ENCODE assay signal across 11 mouse cellular contexts in the genomic region with DNA sequence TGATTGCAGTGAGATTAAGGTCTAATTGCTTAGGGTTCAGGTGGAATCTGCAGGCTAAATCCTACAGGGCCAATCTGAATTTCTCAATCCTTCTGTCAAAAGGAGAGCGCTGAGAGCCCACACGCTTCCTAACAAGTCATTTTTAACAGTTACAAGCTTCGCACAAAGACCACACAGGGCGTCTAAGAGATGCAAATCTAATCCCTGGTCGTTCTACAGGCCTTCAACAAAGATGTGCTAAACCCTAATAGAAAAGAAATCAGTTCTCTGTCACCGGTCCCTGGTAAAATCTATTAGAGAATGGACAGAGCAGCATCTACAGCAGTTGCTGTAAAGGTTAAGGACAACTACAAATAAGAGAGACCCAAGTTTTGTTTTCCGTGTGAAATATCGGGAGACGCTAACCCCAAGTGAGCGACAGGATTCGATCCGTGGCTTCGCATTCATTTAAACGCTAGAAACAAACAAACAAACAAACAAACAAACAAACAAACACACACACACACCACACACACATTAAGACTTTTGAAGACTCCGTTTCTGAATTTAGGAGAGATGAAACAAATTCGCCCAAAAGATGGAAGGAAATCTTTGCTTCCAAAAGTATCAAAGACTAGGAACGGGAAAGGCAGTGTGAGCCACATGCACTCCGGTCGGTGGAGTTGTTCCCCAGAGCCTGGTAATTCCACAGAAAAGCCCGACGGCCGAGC. TPM values are rescaled to one million over a fixed set of nuclear protein-coding genes. Genes with fewer than 3 reads are reported as not detected.
A peak's percentile ranks its signal among the peaks of the same experiment; 100 is the strongest.
DNase-seq lines count a peak whose midpoint lies in the region; ATAC-seq and TF ChIP-seq lines count a peak whose summit lies in the region.
"Had no signal": no experiment of that assay in that cellular context is flagged by ENCODE, and none has a peak within 500 bp of the region (broad histone marks: within the 10 kb centered on the region; RNA-seq: fewer than 3 reads in every experiment).

No protein-coding gene starts in this region.

- intact Hi-C loops in heart, postnatal 10 days (cut with DNase I): no loop called here

- no peaks in the 10 kb centered on the region for H3K36me3 ChIP-seq in heart, embryonic 12.5 days
- H3K36me3 ChIP-seq in midbrain, embryonic 10.5 days: no peaks in the 10 kb centered on the region
- H3K36me3 ChIP-seq in midbrain, postnatal 0 days (ENCODE audit: insufficient read depth, low read length): no peaks in the 10 kb centered on the region
- no peaks in the 10 kb centered on the region for H3K36me3 ChIP-seq in forebrain, embryonic 11.5 days (ENCODE audit: control insufficient read depth, insufficient read depth, low read length)
- H3K36me3 ChIP-seq in midbrain, embryonic 13.5 days: no peaks in the 10 kb centered on the region

- no peak for ATAC-seq in heart, embryonic 12.5 days (ENCODE audit: insufficient number of reproducible peaks, low FRiP score)
- ATAC-seq in midbrain, postnatal 0 days (ENCODE audit: low FRiP score): no peak
- 0 out of 2 replicates have a peak, but pooled peaks have one; percentile 24 for ATAC-seq in forebrain, embryonic 11.5 days (replicated peaks; ENCODE audit: low FRiP score)
- no peak for ATAC-seq in midbrain, embryonic 13.5 days
- ATAC-seq in megakaryocyte-erythroid progenitor cell, adult 5-6 weeks (replicated peaks; ENCODE audit: low FRiP score, low TSS enrichment, poor library complexity, severe bottlenecking): no peak
- ATAC-seq: Patski had no signal

- H3K4me3 ChIP-seq in heart, embryonic 12.5 days: peak overlapping the region; percentile 33
- H3K4me3 ChIP-seq in midbrain, embryonic 10.5 days: peak overlapping the region; percentile 44
- H3K4me3 ChIP-seq in midbrain, postnatal 0 days (ENCODE audit: low read depth, low read length): no peak overlapping the region
- peak overlapping the region; percentile 20; the same call in 1 of the 2 replicates for H3K4me3 ChIP-seq in forebrain, embryonic 11.5 days (ENCODE audit: low read depth, low read length)
- H3K4me3 ChIP-seq in midbrain, embryonic 13.5 days (replicated peaks): peak overlapping the region; percentile 20

- H3K4me1 ChIP-seq in heart, embryonic 12.5 days (replicated peaks): peaks cover 6% of the 10 kb centered on the region
- H3K4me1 ChIP-seq in midbrain, embryonic 10.5 days: peaks cover 38% of the 10 kb centered on the region
- H3K4me1 ChIP-seq in midbrain, postnatal 0 days (ENCODE audit: insufficient read depth, low read length): no peaks in the 10 kb centered on the region
- peaks cover 4% of the 10 kb centered on the region; the same call in 1 of the 2 replicates for H3K4me1 ChIP-seq in forebrain, embryonic 11.5 days (replicated peaks; ENCODE audit: control insufficient read depth, insufficient read depth, low read length)
- peaks cover 13% of the 10 kb centered on the region for H3K4me1 ChIP-seq in midbrain, embryonic 13.5 days (replicated peaks)

- H3K9me3 ChIP-seq in heart, embryonic 12.5 days (replicated peaks): no peaks in the 10 kb centered on the region
- no peaks in the 10 kb centered on the region for H3K9me3 ChIP-seq in midbrain, embryonic 10.5 days (replicated peaks)
- H3K9me3 ChIP-seq in midbrain, postnatal 0 days (ENCODE audit: low read length): no peaks in the 10 kb centered on the region
- H3K9me3 ChIP-seq in forebrain, embryonic 11.5 days (ENCODE audit: control insufficient read depth, low read length): no peaks in the 10 kb centered on the region
- no peaks in the 10 kb centered on the region for H3K9me3 ChIP-seq in midbrain, embryonic 13.5 days

- 1% methylated on average over 22 of the region's 22 CpGs for WGBS in heart, embryonic 12.5 days
- under 1% methylated on average over 22 of the region's 22 CpGs for WGBS in midbrain, embryonic 10.5 days
- 1% methylated on average over 22 of the region's 22 CpGs for WGBS in midbrain, postnatal 0 days
- WGBS in forebrain, embryonic 11.5 days: under 1% methylated on average over 22 of the region's 22 CpGs
- WGBS in midbrain, embryonic 13.5 days: under 1% methylated on average over 22 of the region's 22 CpGs

- peak overlapping the region; percentile 56 for H3K4me2 ChIP-seq in heart, embryonic 12.5 days
- no peak overlapping the region for H3K4me2 ChIP-seq in midbrain, postnatal 0 days (ENCODE audit: low read depth, low read length, poor library complexity, severe bottlenecking)
- peak overlapping the region; percentile 40 for H3K4me2 ChIP-seq in forebrain, embryonic 11.5 days (ENCODE audit: low read depth, low read length, severe bottlenecking)
- peak overlapping the region; percentile 35 for H3K4me2 ChIP-seq in midbrain, embryonic 13.5 days (replicated peaks)

- H3K27me3 ChIP-seq in heart, embryonic 12.5 days (replicated peaks): peaks cover 75% of the 10 kb centered on the region
- H3K27me3 ChIP-seq in midbrain, embryonic 10.5 days (ENCODE audit: low read depth, poor library complexity, severe bottlenecking): peaks cover 99% of the 10 kb centered on the region
- peaks cover 81% of the 10 kb centered on the region for H3K27me3 ChIP-seq in midbrain, postnatal 0 days (ENCODE audit: insufficient read depth, low read length)
- peaks cover 79% of the 10 kb centered on the region for H3K27me3 ChIP-seq in forebrain, embryonic 11.5 days (ENCODE audit: control insufficient read depth, insufficient read depth, low read length)
- H3K27me3 ChIP-seq in midbrain, embryonic 13.5 days: peaks cover 90% of the 10 kb centered on the region

- H3K9ac ChIP-seq in heart, embryonic 12.5 days: no peak overlapping the region
- H3K9ac ChIP-seq in midbrain, postnatal 0 days (replicated peaks; ENCODE audit: low read length, poor library complexity, severe bottlenecking): no peak overlapping the region
- H3K9ac ChIP-seq in forebrain, embryonic 11.5 days (ENCODE audit: low read length): peak overlapping the region; percentile 43
- H3K9ac ChIP-seq in midbrain, embryonic 13.5 days (replicated peaks): no peak overlapping the region

- TF ChIP-seq CTCF in midbrain, postnatal 0 days (IDR thresholded peaks at IDR 0.05): no peak

- no peak for DNase-seq in heart, postnatal 10 days
- peak; percentile 48 for DNase-seq in midbrain, embryonic 10.5 days (ENCODE audit: low spot score)
- DNase-seq in midbrain, postnatal 0 days (ENCODE audit: low spot score): no peak
- no peak for DNase-seq in forebrain, embryonic 11.5 days (ENCODE audit: low spot score)
- no peak for DNase-seq in spleen, adult 12 weeks (ENCODE audit: low spot score)

- H3K27ac ChIP-seq in heart, embryonic 12.5 days (ENCODE audit: poor library complexity, severe bottlenecking): no peak overlapping the region
- H3K27ac ChIP-seq in midbrain, embryonic 10.5 days (replicated peaks): peak overlapping the region; percentile 73
- no peak overlapping the region for H3K27ac ChIP-seq in midbrain, postnatal 0 days (ENCODE audit: low read depth, low read length)
- H3K27ac ChIP-seq in forebrain, embryonic 11.5 days (ENCODE audit: low read depth, low read length): peak overlapping the region; percentile 80
- H3K27ac ChIP-seq in midbrain, embryonic 13.5 days: no peak overlapping the region

RNA-seq across cellular contexts. Expression of a gene that starts 16.2 kb away (rescaled TPM):
- 0.11 and 1.3 TPM in 2 replicates for polyA plus RNA-seq in heart, embryonic 12.5 days (2016; fragmentation: Nextera tagmentation; extraction: Ambion mirVana)
- total RNA-seq in heart, postnatal 10 days (2021): not detected
- polyA plus RNA-seq in midbrain, embryonic 10.5 days (2016; fragmentation: Nextera tagmentation; extraction: Ambion mirVana): 9.1 and 9.4 TPM in 2 replicates
- 0.19 and 1.6 TPM in 2 replicates for total RNA-seq in midbrain, postnatal 0 days (2014; rRNA removed)
- 5.1 and 7.6 TPM in 2 replicates for polyA plus RNA-seq in midbrain, postnatal 0 days (2015; fragmentation: Nextera tagmentation; extraction: Ambion mirVana)
- polyA plus RNA-seq in forebrain, embryonic 11.5 days (2014; fragmentation: Nextera tagmentation; extraction: Ambion mirVana): 36.6 and 45.7 TPM in 2 replicates
- polyA plus RNA-seq in midbrain, embryonic 13.5 days (2015; fragmentation: Nextera tagmentation; extraction: Ambion mirVana): 6.2 and 9.2 TPM in 2 replicates
- not detected in 2 replicates for total RNA-seq in megakaryocyte-erythroid progenitor cell, adult 5-6 weeks (2014; fragmentation: Nextera tagmentation)
- not detected in 2 replicates for total RNA-seq in megakaryocyte-erythroid progenitor cell, adult 5-6 weeks (2017)
- total RNA-seq: gastrocnemius, adult 18-20 months had no signal
- polyA plus RNA-seq: large intestine, adult 2 months; Patski had no signal

Comparison
In these comparisons a context has a peak if more than half of its experiments do, and no peak if none do; other contexts are left out.
1. H3K27ac ChIP-seq: peak in midbrain, embryonic 10.5 days (single experiment) and forebrain, embryonic 11.5 days (single experiment); none in heart, embryonic 12.5 days (single experiment), midbrain, postnatal 0 days (single experiment) and midbrain, embryonic 13.5 days (single experiment).